Mouse (Mus musculus): Measurements from ENCODE around the gene Gm21987. TPM values are rescaled to one million over a fixed set of nuclear protein-coding genes. Genes with fewer than 3 reads are reported as not detected.

The Gm21987 gene
- total RNA-seq, 2 experiments from 2014 or later, result not detected

GRCm38 (mm10) chr16:38369000-38369399 is 22.2 kb downstream of the Gm21987 start:
- no peak for ATAC-seq (replicated peaks; ENCODE audit: low FRiP score, low TSS enrichment, poor library complexity, severe bottlenecking)

GRCm38 (mm10) chr16:38369431-38369830 is 22.6 kb downstream of the Gm21987 start:
- ATAC-seq (replicated peaks; ENCODE audit: low FRiP score, low TSS enrichment, poor library complexity, severe bottlenecking), result no peak

GRCm38 (mm10) chr16:38369992-38370484 is 23.2 kb downstream of the Gm21987 start:
- ATAC-seq (replicated peaks; ENCODE audit: low FRiP score, low TSS enrichment, poor library complexity, severe bottlenecking), result no peak

- no peak for ATAC-seq (replicated peaks; ENCODE audit: low FRiP score, low TSS enrichment, poor library complexity, severe bottlenecking)
Observed at GRCm38 (mm10) chr16:38370633-38371374, 24.0 kb downstream of the Gm21987 start.

GRCm38 (mm10) chr16:38371705-38372296 is 25.0 kb downstream of the Gm21987 start:
- peak; percentile 89 for ATAC-seq (replicated peaks; ENCODE audit: low FRiP score, low TSS enrichment, poor library complexity, severe bottlenecking)

- ATAC-seq (replicated peaks; ENCODE audit: low FRiP score, low TSS enrichment, poor library complexity, severe bottlenecking), result no peak
Observed at GRCm38 (mm10) chr16:38372876-38373275, 26.0 kb downstream of the Gm21987 start.

GRCm38 (mm10) chr16:38373439-38373838 is 26.6 kb downstream of the Gm21987 start:
- no peak for ATAC-seq (replicated peaks; ENCODE audit: low FRiP score, low TSS enrichment, poor library complexity, severe bottlenecking)

- ATAC-seq (replicated peaks; ENCODE audit: low FRiP score, low TSS enrichment, poor library complexity, severe bottlenecking), result no peak
Observed at GRCm38 (mm10) chr16:38373941-38374340, 27.1 kb downstream of the Gm21987 start.

- peak; percentile 56 for ATAC-seq (replicated peaks; ENCODE audit: low FRiP score, low TSS enrichment, poor library complexity, severe bottlenecking)
Observed at GRCm38 (mm10) chr16:38374379-38375140, 27.7 kb downstream of the Gm21987 start.

- no peak for ATAC-seq (replicated peaks; ENCODE audit: low FRiP score, low TSS enrichment, poor library complexity, severe bottlenecking)
Observed at GRCm38 (mm10) chr16:38375182-38375581, 28.3 kb downstream of the Gm21987 start.

GRCm38 (mm10) chr16:38376163-38376840 is 29.5 kb downstream of the Gm21987 start:
- no peak for ATAC-seq (replicated peaks; ENCODE audit: low FRiP score, low TSS enrichment, poor library complexity, severe bottlenecking)

- ATAC-seq (replicated peaks; ENCODE audit: low FRiP score, low TSS enrichment, poor library complexity, severe bottlenecking), result no peak
Observed at GRCm38 (mm10) chr16:38376841-38377249, 30.0 kb downstream of the Gm21987 start.

GRCm38 (mm10) chr16:38377546-38377945 is 30.7 kb downstream of the Gm21987 start:
- ATAC-seq (replicated peaks; ENCODE audit: low FRiP score, low TSS enrichment, poor library complexity, severe bottlenecking), result no peak

GRCm38 (mm10) chr16:38378591-38378990 is 31.8 kb downstream of the Gm21987 start:
- no peak for ATAC-seq (replicated peaks; ENCODE audit: low FRiP score, low TSS enrichment, poor library complexity, severe bottlenecking)

- ATAC-seq (replicated peaks; ENCODE audit: low FRiP score, low TSS enrichment, poor library complexity, severe bottlenecking), result no peak
Observed at GRCm38 (mm10) chr16:38379088-38379487, 32.2 kb downstream of the Gm21987 start.

- no peak for ATAC-seq (replicated peaks; ENCODE audit: low FRiP score, low TSS enrichment, poor library complexity, severe bottlenecking)
Observed at GRCm38 (mm10) chr16:38379493-38379892, 32.7 kb downstream of the Gm21987 start.

- no peak for ATAC-seq (replicated peaks; ENCODE audit: low FRiP score, low TSS enrichment, poor library complexity, severe bottlenecking)
Observed at GRCm38 (mm10) chr16:38379926-38380325, 33.1 kb downstream of the Gm21987 start.

- peak; percentile 92 for ATAC-seq (replicated peaks; ENCODE audit: low FRiP score, low TSS enrichment, poor library complexity, severe bottlenecking)
Observed at GRCm38 (mm10) chr16:38383683-38384082, 36.8 kb downstream of the Gm21987 start.

- no peak for ATAC-seq (replicated peaks; ENCODE audit: low FRiP score, low TSS enrichment, poor library complexity, severe bottlenecking)
Observed at GRCm38 (mm10) chr16:38385184-38385634, 38.4 kb downstream of the Gm21987 start.

GRCm38 (mm10) chr16:38385700-38386099 is 38.9 kb downstream of the Gm21987 start:
- no peak for ATAC-seq (replicated peaks; ENCODE audit: low FRiP score, low TSS enrichment, poor library complexity, severe bottlenecking)

Measured in megakaryocyte-erythroid progenitor cell, adult 5-6 weeks (primary cell).